Mouse (Mus musculus) neural tube, embryonic 10.5 days (tissue): ENCODE results near the gene Gm3336.

Experiments
- DNase-seq: peaks from one replicate; pipeline ENCODE4 v3.0.0-alpha.2; 2017; ENCODE audit warnings: low spot score; ENCODE audit errors: extremely low spot score

Gene Gm3336

DNA sequence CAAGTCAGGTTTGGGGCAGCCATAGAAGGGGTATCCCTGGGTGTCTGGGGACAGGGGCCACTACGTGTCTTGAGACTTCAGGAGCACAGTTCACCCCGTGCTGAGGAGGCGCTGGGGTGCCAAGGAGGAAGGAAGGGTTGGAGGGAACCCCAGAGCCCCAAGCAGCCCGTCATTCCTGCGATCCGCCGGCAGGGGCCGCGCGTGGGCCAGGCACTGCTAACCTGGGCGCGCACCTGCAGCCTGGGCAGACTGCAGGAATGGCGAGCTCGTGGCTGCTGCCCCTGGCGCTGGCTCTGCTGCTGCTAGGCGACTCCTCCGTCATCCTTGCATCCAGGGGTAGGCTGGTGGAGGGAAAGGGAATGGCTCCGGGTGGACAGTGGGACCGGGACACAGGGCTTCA, at the start of gene Gm3336:
Gm3336 (plus strand) TSS at position 247 of the 400 bp plus-strand sequence.
- DNase-seq: peak; percentile 51

DNA sequence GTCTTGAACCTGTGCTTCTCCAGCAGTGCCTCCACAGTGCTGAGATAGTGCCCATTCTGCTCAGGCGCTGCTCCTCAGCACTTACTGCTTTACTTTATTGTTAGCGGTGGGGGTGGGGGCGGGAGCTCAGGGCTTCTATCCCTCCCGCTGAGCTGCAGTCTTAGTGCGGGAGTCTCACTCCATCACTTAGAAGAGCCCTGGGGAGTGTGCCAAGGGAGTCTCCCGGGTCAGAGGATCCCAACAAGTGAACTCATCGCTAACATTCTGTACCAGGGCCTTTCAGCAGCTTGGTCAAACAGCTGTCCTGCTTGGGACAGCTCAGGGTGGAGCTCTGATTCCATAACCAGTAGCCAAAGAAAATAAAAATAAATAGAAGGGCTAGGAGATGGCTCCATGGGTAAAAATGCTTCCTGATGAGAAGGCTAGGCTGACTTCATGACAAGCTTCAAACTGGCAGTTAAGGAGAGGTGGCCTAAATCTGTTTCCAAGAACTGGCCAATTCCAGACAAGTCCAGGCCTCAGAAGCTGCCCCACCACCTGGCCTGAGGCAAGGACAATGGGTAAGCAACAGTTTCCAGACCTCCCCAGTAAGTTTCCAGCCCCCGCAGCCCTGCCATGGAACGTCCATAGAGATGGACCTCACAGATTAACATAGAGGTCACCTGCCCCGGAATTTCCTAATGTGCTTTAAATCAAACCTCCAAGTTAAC, 46.6 kb upstream of the Gm3336 start:
- no peak for DNase-seq

DNA sequence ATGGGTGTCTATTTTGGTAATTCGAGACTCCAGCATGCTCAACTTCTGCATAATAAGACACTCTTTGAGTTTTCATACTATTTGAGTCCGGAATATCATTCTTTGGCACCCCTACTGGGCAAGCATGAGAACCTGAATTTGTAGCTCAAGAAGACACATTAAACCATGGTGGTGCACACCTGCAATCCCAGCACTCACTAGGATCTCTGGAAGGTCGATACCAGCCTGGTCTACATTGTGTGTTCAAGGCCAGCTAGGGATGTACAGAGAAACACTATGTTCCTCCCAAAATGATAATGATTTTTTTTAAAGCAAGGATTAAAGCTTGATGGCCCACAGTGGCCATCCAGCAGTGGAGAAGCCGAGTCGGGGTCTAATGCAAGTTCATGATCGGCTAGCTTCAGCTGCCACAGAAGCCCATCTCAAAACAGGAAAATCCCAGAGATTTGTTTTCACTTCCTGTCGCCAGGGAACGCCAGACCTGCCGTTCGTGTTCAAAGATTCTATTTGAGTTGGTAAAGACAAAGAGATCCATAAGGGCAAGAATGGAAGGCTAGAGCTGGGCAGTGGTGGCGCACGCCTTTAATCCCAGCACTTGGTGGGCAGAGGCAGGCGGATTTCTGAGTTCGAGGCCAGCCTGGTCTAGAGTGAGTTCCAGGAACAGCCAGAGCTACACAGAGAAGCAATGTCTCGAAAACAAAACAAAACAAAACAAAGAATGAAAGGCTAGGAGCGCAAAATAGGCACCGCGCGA, 45.8 kb upstream of the Gm3336 start:
- DNase-seq: no peak

DNA sequence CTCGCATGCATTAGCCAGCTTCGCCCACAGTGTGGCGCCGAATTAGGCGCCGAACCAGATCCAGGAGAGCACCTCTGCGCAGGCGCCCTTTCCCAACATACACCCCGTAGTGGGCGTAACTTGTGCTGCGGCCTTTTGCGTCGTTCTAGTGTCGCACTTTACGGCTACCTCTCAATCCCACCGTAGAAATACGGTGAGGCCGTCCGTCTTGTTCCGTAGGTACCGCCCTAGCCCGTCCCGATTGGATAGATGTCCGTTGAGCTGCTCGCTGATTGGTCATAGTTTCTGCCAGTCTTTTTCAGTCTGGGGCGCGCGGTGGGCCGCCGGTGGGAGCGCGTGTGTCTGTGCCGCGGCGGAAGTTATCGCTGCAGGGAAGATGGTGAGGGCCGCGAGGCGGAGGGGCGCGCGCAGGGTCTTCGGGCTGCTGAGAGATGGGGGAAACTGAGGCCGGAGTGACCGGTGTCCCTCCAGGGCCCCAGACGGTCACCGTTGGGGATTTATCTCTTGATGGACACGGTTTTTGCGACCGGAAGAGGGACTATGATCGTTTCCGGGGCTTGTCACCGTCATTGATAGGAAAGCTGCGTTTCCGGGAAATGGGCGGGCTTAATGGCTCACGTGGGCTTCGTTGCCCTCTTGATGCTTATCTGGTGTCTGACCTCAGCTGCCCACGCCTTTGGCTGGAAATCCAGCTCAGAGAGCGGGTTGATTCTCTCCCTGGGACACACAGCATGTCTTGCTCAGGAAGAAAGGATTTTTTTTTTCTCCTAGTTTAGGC, 45.1 kb upstream of the Gm3336 start, which contains the start of gene Lsm4:
Lsm4 (plus strand) TSS at position 170 of the 778 bp plus-strand sequence.
- peak; percentile 99 for DNase-seq

DNA sequence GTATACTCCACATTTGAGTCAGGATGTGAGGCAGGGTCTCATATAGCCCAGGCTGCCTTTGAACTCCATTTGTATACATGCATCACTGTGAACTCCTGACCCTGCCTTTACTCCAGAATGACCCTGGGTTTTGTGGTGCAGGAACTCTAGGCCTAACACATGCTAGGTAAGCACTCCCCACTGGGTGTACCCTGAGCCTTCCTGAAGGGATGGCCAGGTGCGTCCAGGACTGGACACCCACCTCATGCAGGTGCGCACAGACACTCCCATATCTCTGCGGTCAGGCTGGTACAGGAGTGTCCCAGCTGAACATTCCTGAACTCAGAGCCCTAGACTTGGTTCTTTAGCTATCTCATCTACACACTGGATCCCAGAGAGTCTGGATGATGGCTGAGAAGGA, 44.2 kb upstream of the Gm3336 start:
- DNase-seq: no peak

DNA sequence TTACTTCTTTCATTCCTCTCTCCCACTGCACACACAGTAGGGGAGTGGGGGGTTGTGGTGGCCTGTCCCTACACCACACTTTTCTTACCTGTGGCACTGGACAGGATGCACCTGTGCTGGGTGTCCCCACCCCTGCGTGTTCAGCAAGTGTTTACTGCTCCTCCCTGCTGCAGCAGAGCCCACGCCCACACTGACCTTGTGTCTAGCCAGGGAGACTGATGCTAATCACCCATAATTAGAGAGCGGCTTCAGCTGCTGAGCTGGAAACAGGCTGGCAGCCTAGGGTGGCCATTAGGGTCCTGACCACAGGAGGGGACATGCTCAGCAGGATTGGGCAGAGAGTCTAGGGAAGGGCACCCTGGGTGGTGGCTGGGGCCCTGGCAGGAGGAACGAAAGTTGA, 43.6 kb upstream of the Gm3336 start:
- no peak for DNase-seq

DNA sequence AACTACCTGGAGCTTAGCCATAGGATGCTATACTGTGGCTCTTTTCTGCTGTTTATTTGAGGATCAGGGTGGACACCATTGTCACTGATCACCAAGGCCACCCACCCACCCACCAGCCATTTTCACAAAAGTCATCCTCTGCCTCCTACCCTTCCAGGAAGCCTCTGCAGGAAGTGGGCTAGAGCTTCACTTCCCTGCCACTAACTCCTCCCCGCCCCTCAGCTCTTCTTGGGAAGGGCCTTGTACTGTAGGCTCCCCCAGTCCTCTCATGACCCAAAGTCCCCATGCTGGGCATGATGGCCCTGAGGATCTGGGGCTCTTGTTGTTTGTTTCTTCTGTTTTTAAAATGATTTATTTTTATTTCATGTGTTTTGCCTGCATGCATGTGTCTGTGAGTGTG, 43.0 kb upstream of the Gm3336 start:
- DNase-seq: no peak

DNA sequence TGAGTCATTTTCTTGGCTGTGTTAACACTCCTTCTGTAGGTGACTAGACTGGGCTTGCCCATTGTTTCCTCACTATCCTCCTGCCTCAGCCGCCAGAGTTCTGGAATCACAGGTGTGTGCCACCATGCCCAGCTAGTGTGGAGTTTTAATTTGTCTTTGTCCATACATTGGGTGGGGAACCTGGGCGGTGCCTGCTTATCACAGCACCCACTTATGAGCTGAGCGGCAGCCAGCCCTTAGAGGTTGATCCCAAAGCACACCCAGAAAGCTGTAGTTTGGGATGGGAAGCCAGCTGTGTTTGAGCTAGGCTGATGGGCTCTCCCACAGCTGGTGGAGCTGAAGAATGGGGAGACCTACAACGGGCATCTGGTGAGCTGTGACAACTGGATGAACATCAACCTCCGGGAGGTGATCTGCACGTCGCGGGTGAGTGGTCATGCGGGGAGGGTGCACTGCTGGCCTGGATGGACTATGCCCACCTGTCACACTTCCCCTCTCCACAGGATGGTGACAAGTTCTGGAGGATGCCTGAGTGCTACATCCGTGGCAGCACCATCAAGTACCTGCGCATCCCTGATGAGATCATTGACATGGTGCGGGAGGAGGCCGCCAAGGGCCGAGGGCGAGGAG, 40.8 kb upstream of the Gm3336 start:
- DNase-seq: no peak

DNA sequence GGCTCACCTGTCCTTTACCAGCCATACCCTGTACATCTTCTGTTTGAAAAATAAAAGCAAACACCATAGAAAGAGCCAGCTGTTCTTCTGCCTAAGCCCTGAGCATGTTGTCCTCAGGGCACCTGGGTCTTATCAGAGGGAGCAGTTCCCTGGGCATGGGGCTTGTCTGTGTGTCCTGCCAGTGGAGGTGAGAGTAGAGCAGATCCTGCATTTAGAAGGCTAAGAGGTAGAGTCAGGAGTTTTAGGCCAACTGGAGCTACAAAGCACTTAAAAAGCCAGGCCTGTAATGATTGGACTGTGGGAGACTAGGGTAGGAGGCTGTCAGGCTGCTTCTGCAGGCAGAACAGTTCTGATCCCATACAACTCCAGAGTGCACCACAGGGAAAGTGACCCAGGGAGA, 39.7 kb upstream of the Gm3336 start:
- DNase-seq: no peak

DNA sequence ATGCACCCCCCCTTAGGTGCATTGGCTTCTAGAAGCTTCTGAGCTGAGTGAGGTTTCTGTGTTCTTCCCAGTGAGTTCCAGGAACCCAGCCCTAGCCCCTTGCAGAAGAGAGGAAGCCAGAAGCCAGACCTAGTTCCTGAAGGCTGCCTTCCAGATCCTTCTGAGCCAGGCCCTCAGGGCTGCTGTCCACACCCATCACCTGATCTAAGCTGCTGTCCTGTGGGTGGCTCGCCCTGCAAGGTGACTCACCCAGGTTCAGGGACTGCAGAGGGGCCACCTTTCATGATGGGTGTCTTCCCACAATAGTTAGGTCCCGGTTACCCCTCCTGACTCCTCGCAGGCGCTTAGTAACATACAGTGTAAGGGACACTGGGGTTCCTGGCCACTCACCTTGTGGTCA, 38.9 kb upstream of the Gm3336 start:
- no peak for DNase-seq

DNA sequence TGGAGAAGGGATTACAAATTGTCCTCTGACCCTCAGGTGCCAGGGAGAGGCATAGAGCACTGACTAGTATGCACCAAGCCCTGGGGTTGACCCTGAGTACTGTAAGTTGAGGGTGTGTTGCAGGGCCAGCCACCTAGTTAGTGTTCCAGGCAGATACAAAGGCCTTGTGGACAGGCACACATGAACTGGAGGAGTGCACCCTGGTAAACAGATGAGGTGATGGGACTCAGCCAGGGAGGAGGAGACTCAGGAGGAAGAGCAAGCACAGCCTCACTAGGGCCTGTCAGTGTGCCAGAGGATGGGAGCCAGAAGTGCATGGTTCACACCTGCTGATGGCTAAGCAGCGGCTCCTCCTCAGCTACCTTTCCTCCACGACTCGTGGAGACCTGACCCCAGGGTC, 38.3 kb upstream of the Gm3336 start:
- DNase-seq: no peak

DNA sequence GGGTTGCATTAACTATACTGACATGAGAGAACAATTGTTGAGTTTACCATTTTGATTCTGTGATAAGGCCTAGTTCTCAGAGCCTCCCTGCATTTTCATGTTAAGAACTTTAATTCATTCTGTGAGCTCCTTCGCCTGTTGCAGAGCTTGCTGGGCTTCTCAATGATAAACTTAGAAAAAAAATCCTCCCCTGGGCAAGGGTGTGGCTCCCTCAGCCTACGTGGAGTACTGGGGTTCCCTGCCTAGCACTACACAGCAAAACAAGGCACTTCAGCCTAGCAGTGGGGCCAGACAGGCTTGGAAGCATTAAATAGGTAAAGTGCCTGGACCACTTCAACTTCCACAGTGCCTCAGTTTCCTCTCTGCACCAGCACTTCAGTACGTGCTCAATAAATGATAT, 36.9 kb upstream of the Gm3336 start:
- no peak for DNase-seq

DNA sequence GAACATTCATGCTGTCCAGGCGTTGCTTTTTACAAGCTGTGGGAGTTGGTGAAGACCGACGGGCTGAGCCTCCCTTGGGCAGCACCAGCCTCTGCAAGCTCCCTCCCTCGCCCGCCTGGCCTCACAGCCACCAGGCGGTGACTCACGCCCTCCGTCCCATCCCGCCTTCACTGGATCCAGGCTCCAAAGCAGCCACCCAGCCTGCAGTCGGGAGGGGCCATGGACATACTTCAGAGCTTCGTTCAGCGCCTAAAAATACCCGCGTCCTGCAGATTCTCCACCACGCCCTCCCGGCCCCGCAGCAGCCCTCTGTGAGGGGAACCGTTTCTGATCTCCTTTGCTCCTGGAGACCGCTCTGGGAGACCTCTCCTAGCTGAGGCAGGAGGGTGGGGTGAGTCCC, 36.1 kb upstream of the Gm3336 start:
- DNase-seq: peak; percentile 33

DNA sequence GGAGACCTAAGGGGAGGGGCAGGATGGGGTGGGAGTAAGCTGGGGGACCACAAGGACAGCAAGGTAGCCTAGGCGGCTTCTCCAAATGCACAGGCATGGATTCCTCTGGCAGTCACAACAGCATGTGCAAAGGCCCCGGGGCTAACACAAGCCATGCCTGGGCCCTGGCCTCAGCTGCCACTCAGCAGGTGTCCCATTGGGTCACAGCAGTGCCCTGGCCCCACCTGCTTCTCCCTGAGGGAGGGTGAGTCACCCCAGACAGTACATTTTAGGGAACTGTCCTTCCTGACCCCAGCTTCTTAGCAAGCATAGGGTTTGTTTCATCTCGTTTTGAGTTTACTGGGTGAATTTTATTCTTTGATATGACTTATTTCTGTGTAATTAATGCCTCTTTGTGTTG, 35.7 kb upstream of the Gm3336 start:
- no peak for DNase-seq

DNA sequence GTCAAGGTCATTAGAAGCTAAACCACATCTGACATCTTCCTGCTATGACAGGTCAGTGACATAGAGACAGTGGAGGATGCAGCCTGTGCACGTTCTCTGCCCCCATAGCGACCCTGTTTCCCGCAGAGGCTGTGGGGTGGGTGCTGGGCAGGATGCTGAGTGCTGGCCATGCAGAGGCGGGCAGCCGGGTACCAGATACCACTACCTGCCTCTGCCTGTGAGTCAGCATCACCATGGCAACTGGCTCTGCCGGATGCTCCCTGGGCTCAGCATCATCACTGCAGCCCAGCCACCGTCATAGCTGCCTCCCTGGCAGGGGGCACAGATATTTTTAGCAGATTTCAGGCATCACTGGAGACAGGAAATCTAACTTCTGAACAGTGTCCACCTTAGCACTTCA, 34.1 kb upstream of the Gm3336 start:
- DNase-seq: no peak

DNA sequence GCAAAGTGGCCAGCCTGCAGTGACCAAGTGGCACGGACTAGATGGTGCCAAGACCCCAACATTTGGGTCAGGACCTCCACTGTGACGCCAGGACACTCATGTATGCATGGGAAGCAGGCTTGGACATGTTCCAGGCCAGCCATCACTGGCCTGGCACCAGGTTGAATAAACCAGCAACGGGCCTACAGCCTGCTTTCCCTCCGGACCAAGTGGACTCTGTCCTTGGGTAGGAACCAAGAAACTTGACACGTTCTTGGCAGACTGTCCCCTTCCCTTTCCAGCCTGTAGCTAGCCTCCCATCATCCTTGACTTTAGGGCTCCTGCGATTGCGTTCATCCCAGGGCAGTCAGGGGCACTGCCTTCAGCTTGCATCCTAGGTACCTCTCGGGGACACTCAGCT, 30.8 kb upstream of the Gm3336 start:
- no peak for DNase-seq

DNA sequence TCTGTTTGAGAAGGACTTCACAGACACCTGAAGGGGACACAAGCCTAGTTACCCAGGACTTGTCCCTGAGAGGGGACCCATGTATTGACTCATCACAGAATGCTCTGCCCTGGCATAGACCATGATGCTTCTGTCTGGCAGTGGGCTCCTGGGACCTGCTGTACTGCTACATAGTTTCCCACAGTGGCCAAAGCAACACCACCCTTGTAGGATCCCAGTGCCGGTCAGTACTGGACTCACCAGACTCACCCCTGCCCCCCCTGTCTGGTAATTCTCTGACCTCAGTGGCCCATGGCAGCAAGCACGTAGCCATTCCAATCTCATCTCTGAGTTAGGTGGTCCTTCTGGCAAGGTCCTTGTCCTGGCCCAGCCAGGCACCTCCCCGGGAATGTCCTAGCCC, 30.2 kb upstream of the Gm3336 start:
- no peak for DNase-seq

DNA sequence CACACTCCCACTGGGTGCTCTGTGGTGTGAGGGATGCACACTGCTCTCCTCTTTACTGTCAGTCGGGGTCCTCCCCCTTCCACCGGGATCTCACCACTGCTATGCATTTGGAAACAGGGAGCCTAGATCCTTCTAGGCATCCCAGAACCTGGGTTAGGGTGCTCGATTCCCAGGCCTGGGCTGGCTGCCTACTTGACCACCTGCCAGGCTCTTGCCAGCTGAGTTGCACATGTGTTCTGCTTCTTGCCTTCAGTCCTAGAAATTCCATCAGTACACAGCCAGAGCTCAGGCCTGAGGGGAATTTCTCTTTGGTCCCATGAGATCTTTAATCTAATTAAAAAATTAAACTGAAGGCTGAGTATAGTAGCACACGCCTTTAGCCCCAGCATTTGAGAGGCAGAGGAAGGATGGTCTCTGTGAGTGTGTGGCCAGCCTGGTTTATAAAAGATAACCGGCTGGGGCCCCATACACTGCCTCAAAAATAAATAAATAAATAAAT, 28.4 kb upstream of the Gm3336 start:
- no peak for DNase-seq

DNA sequence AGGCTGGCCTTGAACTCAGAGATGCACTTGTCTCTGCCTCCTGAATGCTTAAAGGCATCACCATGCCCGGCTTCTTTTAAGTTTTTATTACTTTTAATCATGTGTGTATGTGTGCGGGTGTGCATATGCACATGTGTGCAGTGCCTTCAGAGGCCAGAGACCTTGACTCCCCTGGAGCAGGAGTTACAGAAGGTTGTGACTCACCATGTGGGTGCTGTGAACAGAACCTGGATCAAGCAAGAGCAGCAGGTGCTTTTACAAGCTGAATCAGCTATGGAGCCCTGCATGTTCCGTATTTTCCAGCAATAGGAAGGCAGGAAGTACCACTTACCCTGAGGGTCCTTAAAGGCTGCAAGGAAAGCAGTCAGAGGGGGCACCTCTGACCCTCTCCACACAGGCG, 27.1 kb upstream of the Gm3336 start:
- DNase-seq: no peak

DNA sequence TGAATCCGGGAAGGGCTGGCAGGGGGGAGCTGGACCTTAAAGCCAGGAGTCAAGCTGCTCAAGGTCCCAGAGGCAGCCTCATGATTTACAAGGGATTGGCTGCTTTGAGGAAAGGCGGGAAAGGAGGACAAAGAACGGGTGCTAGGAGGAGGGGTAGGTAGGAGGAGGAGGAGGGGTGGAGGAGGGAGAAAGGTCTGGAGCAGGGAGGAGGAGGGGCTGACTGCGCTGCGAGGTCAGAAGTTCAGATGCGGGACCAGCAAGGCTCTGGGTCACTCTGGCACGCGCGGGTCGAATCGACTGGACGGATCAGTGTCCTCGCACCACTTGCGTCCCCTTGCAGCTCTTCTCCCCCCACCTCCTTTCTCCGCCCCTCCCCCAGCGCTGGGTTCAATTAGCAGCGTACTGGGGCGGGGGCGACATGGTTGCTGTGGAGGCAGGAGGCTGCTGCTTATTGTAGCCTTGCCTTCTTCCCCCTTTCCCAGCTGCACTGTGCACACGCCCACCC, 26.6 kb upstream of the Gm3336 start:
- peak; percentile 92 for DNase-seq

DNA sequence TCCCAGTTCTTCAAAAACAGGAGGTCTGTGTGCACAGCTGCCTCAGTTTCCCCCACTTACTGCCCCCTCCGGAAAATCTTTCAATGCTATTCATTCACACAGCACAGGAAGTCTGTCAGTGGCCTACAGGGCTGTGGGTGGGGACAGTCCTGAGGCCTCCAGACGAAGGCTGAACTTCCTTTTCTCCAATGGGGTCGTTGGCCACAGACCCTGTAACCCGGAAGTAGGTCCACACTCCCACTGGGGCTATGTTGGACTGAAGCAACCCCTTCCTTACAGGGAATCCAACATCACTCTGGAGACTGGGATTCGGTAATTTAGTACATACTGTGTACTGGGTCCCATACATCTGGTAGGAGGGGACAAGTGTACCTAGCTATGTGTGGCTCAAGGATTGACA, 24.7 kb upstream of the Gm3336 start:
- DNase-seq: no peak
